Mouse (Mus musculus) E14TG2a.4 (cell line): ENCODE data around the gene Vpreb2.

Experiments used
- CTCF ChIP-seq: conservative IDR thresholded peaks from 2 replicates; pipeline ENCODE4 v1.5.1; 2014; ENCODE audit warnings: low read length
- NANOG ChIP-seq: IDR thresholded peaks from 2 replicates; pipeline ENCODE4 v1.6.1; 2014; ENCODE audit warnings: borderline replicate concordance, low read length, mixed read lengths
- POU5F1 ChIP-seq: IDR thresholded peaks from 2 replicates; pipeline ENCODE4 v1.6.1; 2014; ENCODE audit warnings: low read length, borderline replicate concordance

DNA sequence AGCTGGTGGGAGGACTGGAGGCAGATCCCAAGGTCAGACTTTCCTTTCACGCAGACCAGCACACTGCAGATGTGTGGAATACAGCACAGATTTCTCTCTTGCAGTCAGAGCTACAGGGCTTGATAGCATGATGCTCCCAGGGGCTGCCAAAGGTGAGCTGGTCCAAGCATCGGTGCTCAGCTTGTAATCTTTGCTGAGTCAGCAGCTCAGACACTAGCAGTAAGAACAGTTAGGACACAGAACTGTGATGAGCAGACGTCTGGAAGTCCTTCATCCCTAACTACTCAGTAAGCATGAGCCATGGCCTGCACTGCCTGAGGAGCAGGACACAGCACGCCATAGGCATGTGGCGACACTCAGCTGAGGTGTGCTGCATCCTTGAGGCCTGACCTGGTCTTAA, 8.4 kb upstream of the Vpreb2 start:
- no peak for TF ChIP-seq CTCF
- TF ChIP-seq NANOG: no peak
- TF ChIP-seq POU5F1: no peak
